In the genomic region with DNA sequence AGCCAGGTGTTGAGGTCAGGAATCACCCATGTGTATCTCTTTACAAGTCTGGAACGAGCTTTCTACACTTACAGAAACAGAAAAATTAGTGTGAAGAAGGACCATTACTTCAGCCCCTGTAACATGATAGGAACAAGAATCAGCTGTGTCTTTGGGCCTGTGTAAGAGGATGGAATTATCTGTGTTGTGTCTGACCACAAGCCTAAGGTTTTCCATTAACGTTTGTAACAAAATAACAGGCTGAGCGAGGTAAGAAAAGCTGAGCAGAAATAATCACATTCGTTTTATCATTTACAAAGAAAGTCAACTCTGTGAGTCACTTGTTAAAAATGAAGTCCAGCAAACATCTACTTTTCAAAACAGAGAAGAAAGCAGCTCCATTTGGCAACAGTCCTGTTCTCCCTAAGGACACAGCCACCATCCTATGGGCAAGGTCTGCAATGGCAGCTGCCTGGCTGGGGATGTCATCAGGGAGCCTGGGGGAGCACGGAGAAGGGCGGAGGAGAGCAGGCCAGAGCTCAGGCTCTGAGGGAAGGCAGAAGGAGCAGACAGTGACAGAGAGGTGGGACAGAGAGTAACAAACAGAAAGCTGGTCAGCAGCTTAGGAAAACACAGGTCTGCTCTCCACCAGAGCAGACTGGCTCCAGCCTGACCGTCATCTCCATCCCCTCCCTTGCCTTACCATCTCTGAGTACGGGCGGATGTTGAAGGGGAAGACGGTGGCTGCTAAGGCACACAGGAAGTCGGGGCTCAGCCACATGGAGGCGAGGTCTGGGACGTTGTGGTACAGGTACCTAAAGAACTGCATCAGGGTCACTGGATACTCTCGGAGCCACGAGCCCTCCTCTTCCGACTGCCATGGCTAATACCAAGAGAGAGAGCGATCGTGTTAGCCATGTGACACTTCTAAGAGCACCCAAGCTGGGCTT, we compare ENCODE assay signal across 14 mouse cellular contexts.
A peak's percentile ranks its signal among the peaks of the same experiment; 100 is the strongest.
DNase-seq lines count a peak whose midpoint lies in the region.
"Had no signal": no experiment of that assay in that cellular context is flagged by ENCODE, and none has a peak within 500 bp of the region (broad histone marks: within the 10 kb centered on the region; RNA-seq: fewer than 3 reads in every experiment).

No protein-coding gene starts in this region.

- H3K36me3 ChIP-seq in heart, embryonic 10.5 days, result peaks cover 87% of the 10 kb centered on the region

- DNase-seq in heart, adult 11 months, result peak; percentile 84
- no peak for DNase-seq in heart, embryonic 10.5 days (ENCODE audit: low spot score)
- DNase-seq in Muller cell, postnatal 12 days (ENCODE audit: inconsistent ontology term), result peak; percentile 50
- peak; percentile 38 for DNase-seq in cerebellum, adult 11 months
- peak; percentile 34 to 50 for DNase-seq in cerebellum, postnatal 36 days
- DNase-seq in urinary bladder, postnatal 25 days (ENCODE audit: low spot score), result no peak
- DNase-seq in testis, postnatal 10 days (ENCODE audit: low spot score), result no peak
- DNase-seq: gastrocnemius, postnatal 14 days; lung, adult 2 months had no signal

- no peaks in the 10 kb centered on the region for H3K27me3 ChIP-seq in heart, embryonic 10.5 days (ENCODE audit: insufficient read depth, poor library complexity, severe bottlenecking)
- H3K27me3 ChIP-seq: limb, embryonic 13.5 days; midbrain, embryonic 13.5 days; stomach, embryonic 15.5 days had no signal

- no peak overlapping the region for H3K4me3 ChIP-seq in heart, embryonic 10.5 days
- H3K4me3 ChIP-seq: layer of hippocampus, adult 2 months; limb, embryonic 13.5 days; midbrain, embryonic 13.5 days; stomach, embryonic 15.5 days had no signal

- WGBS in heart, embryonic 10.5 days, result 86% methylated on average over 18 of the region's 18 CpGs

- 0 out of 2 replicates have a peak, but pooled peaks cover 2% of the 10 kb centered on the region for H3K4me1 ChIP-seq in heart, embryonic 10.5 days
- H3K4me1 ChIP-seq: limb, embryonic 13.5 days; midbrain, embryonic 13.5 days; stomach, embryonic 15.5 days had no signal

- H3K9me3 ChIP-seq in heart, embryonic 10.5 days, result no peaks in the 10 kb centered on the region
- H3K9me3 ChIP-seq: limb, embryonic 13.5 days; midbrain, embryonic 13.5 days; stomach, embryonic 15.5 days had no signal

- H3K27ac ChIP-seq in heart, embryonic 10.5 days, result no peak overlapping the region
- H3K27ac ChIP-seq: layer of hippocampus, adult 2 months; limb, embryonic 13.5 days; macrophage; midbrain, embryonic 13.5 days; stomach, embryonic 15.5 days had no signal

Comparison
In these comparisons a context has a peak if more than half of its experiments do, and no peak if none do; other contexts are left out.
1. DNase-seq: peak in heart, adult 11 months (single experiment), Muller cell, postnatal 12 days (single experiment), cerebellum, adult 11 months (single experiment) and cerebellum, postnatal 36 days (2 of 2); none in heart, embryonic 10.5 days (single experiment), urinary bladder, postnatal 25 days (single experiment) and testis, postnatal 10 days (single experiment).